ENCODE assay signal across 10 mouse cellular contexts in genomic region chr9:52680036-52680435, GRCm38 (mm10). TPM values are rescaled to one million over a fixed set of nuclear protein-coding genes. Genes with fewer than 3 reads are reported as not detected.
DNase-seq lines count a peak whose midpoint lies in the region; ATAC-seq and TF ChIP-seq lines count a peak whose summit lies in the region.
"Had no signal": no experiment of that assay in that cellular context is flagged by ENCODE, and none has a peak within 500 bp of the region (broad histone marks: within the 10 kb centered on the region; RNA-seq: fewer than 3 reads in every experiment).

No protein-coding gene starts in this region.

- 56% methylated on average over 5 of the region's 5 CpGs for WGBS in neural tube, embryonic 11.5 days
- WGBS in forebrain, embryonic 16.5 days, result 49% methylated on average over 5 of the region's 5 CpGs
- WGBS in limb, embryonic 13.5 days, result 67% methylated on average over 5 of the region's 5 CpGs
- 58% methylated on average over 5 of the region's 5 CpGs for WGBS in liver, postnatal 0 days (ENCODE audit: insufficient replicate concordance)

- H3K27me3 ChIP-seq in neural tube, embryonic 11.5 days (ENCODE audit: control insufficient read depth, insufficient read depth, low read length), result peaks cover 30% of the 10 kb centered on the region
- peaks cover 11% of the 10 kb centered on the region; the same call in 1 of the 2 replicates for H3K27me3 ChIP-seq in forebrain, embryonic 16.5 days (replicated peaks; ENCODE audit: control insufficient read depth, insufficient read depth, low read length)
- H3K27me3 ChIP-seq in limb, embryonic 13.5 days, result peaks cover 74% of the 10 kb centered on the region
- H3K27me3 ChIP-seq in liver, postnatal 0 days (ENCODE audit: insufficient read depth, low read length), result peaks cover 30% of the 10 kb centered on the region

- TF ChIP-seq CTCF in liver, postnatal 0 days (IDR thresholded peaks at IDR 0.05; ENCODE audit: low read depth), result no peak

- no peak overlapping the region for H3K9ac ChIP-seq in neural tube, embryonic 11.5 days (ENCODE audit: low read length)
- peak overlapping the region; percentile 76 for H3K9ac ChIP-seq in forebrain, embryonic 16.5 days (replicated peaks; ENCODE audit: low read depth, low read length)
- H3K9ac ChIP-seq in limb, embryonic 13.5 days, result no peak overlapping the region
- no peak overlapping the region for H3K9ac ChIP-seq in liver, postnatal 0 days (replicated peaks)
- H3K9ac ChIP-seq: intestine, embryonic 15.5 days had no signal

- H3K4me2 ChIP-seq in neural tube, embryonic 11.5 days (ENCODE audit: low read depth), result peak overlapping the region; percentile 80
- peak overlapping the region; percentile 83 for H3K4me2 ChIP-seq in forebrain, embryonic 16.5 days (ENCODE audit: low read length)
- H3K4me2 ChIP-seq in limb, embryonic 13.5 days (replicated peaks), result peak overlapping the region; percentile 81
- no peak overlapping the region for H3K4me2 ChIP-seq in liver, postnatal 0 days (ENCODE audit: low read depth, low read length)

- peaks cover 8% of the 10 kb centered on the region for H3K4me1 ChIP-seq in neural tube, embryonic 11.5 days (ENCODE audit: control insufficient read depth, insufficient read depth, low read length)
- peaks cover 28% of the 10 kb centered on the region for H3K4me1 ChIP-seq in forebrain, embryonic 16.5 days (replicated peaks; ENCODE audit: control insufficient read depth, insufficient read depth, low read length)
- peaks cover 22% of the 10 kb centered on the region for H3K4me1 ChIP-seq in limb, embryonic 13.5 days
- no peaks in the 10 kb centered on the region for H3K4me1 ChIP-seq in liver, postnatal 0 days (ENCODE audit: insufficient read depth)

- no peaks in the 10 kb centered on the region for H3K36me3 ChIP-seq in neural tube, embryonic 11.5 days (ENCODE audit: control insufficient read depth, insufficient read depth, low read length)
- H3K36me3 ChIP-seq in forebrain, embryonic 16.5 days (ENCODE audit: control insufficient read depth, insufficient read depth), result no peaks in the 10 kb centered on the region
- no peaks in the 10 kb centered on the region for H3K36me3 ChIP-seq in limb, embryonic 13.5 days
- no peaks in the 10 kb centered on the region for H3K36me3 ChIP-seq in liver, postnatal 0 days (replicated peaks; ENCODE audit: insufficient read depth, low read length)
- H3K36me3 ChIP-seq: intestine, embryonic 15.5 days had no signal

- H3K9me3 ChIP-seq in neural tube, embryonic 11.5 days (ENCODE audit: control insufficient read depth, low read length), result no peaks in the 10 kb centered on the region
- no peaks in the 10 kb centered on the region for H3K9me3 ChIP-seq in forebrain, embryonic 16.5 days (ENCODE audit: control insufficient read depth, low read length)
- H3K9me3 ChIP-seq in limb, embryonic 13.5 days, result no peaks in the 10 kb centered on the region
- H3K9me3 ChIP-seq in liver, postnatal 0 days (ENCODE audit: low read length), result no peaks in the 10 kb centered on the region
- H3K9me3 ChIP-seq: intestine, embryonic 15.5 days had no signal

- DNase-seq in neural tube, embryonic 11.5 days (ENCODE audit: low spot score), result no peak
- no peak for DNase-seq in neural tube, embryonic 10.5 days (ENCODE audit: extremely low spot score, low spot score)
- DNase-seq in urinary bladder, adult 2 months (ENCODE audit: low spot score), result no peak
- DNase-seq in liver, postnatal 0 days, result no peak
- no peak for DNase-seq in embryo, embryonic 10 days (ENCODE audit: low spot score)
- DNase-seq: lung, adult 2 months had no signal

- ATAC-seq in neural tube, embryonic 11.5 days (ENCODE audit: insufficient read depth, low FRiP score, low TSS enrichment), result no peak
- ATAC-seq in forebrain, embryonic 16.5 days, result no peak
- no peak for ATAC-seq in limb, embryonic 13.5 days (ENCODE audit: low FRiP score, low read depth)
- ATAC-seq in liver, postnatal 0 days, result no peak
- ATAC-seq: activated CD4-positive, CD25-positive, alpha-beta regulatory T cell, adult 4 months; intestine, embryonic 15.5 days had no signal

- TF ChIP-seq EP300 in liver, postnatal 0 days (IDR thresholded peaks at IDR 0.05; ENCODE audit: low read depth), result no peak

- H3K4me3 ChIP-seq in neural tube, embryonic 11.5 days (ENCODE audit: low read depth, low read length), result no peak overlapping the region
- H3K4me3 ChIP-seq in forebrain, embryonic 16.5 days (replicated peaks; ENCODE audit: low read length), result peak overlapping the region; percentile 68
- no peak overlapping the region; the same call in 1 of the 2 replicates for H3K4me3 ChIP-seq in limb, embryonic 13.5 days
- no peak overlapping the region for H3K4me3 ChIP-seq in liver, postnatal 0 days (ENCODE audit: low read depth, low read length)

- H3K27ac ChIP-seq in neural tube, embryonic 11.5 days (ENCODE audit: low read depth, low read length), result no peak overlapping the region
- H3K27ac ChIP-seq in forebrain, embryonic 16.5 days (ENCODE audit: low read length), result peak overlapping the region; percentile 24; the same call in 1 of the 2 replicates
- H3K27ac ChIP-seq in limb, embryonic 13.5 days, result no peak overlapping the region
- H3K27ac ChIP-seq in liver, postnatal 0 days (ENCODE audit: low read depth), result no peak overlapping the region
- H3K27ac ChIP-seq: intestine, embryonic 15.5 days had no signal

RNA-seq across cellular contexts. Expression of gene AI593442, which starts 0.5 kb away (rescaled TPM):
- polyA plus RNA-seq in neural tube, embryonic 11.5 days (2014; fragmentation: Nextera tagmentation; extraction: Ambion mirVana), result 3.3 and 4.1 TPM in 2 replicates
- 26.6 and 36.5 TPM in 2 replicates for polyA plus RNA-seq in forebrain, embryonic 16.5 days (2015; fragmentation: Nextera tagmentation; extraction: Ambion mirVana)
- 2.5 and 4.0 TPM in 2 replicates for polyA plus RNA-seq in limb, embryonic 13.5 days (2015; fragmentation: Nextera tagmentation; extraction: Ambion mirVana)
- polyA plus RNA-seq in urinary bladder, adult 2 months (2012; rRNA removed), result 2.7 and 3.5 TPM in 2 replicates
- 0.09 TPM in 1 of 2 replicates, not detected in the other for polyA plus RNA-seq in liver, postnatal 0 days (2015; fragmentation: Nextera tagmentation; extraction: Ambion mirVana)
- polyA plus RNA-seq: activated CD4-positive, CD25-positive, alpha-beta regulatory T cell, adult 4 months had no signal
